Mouse (Mus musculus) testis, adult 2 months (tissue): Measurements from ENCODE around the gene Pde11a.

ENCODE experiments used
- CTCF ChIP-seq: fragments of 200-500 bp; IDR thresholded peaks from 2 replicates; pipeline ENCODE4 v1.5.1; 2012; ENCODE audit warnings: low read depth, mild to moderate bottlenecking, inconsistent platforms, low read length, moderate library complexity; ENCODE audit not compliant: control insufficient read depth, insufficient read depth, insufficient replicate concordance
- POLR2A ChIP-seq: fragments of 200-500 bp; IDR thresholded peaks from 2 replicates; pipeline ENCODE4 v1.6.1; 2012; ENCODE audit warnings: low read depth, mild to moderate bottlenecking, inconsistent platforms, low read length, moderate library complexity; ENCODE audit not compliant: control insufficient read depth

- TF ChIP-seq POLR2A (no peak), CTCF (peak; percentile 90)
Measured at GRCm38 (mm10) chr2:76369821-76370655, 31.5 kb upstream of the Pde11a start, which contains the start of gene Rbm45.
